Mouse (Mus musculus) hindbrain, postnatal 0 days (tissue): ENCODE data around the gene Zfp655. TPM values are rescaled to one million over a fixed set of nuclear protein-coding genes. Genes with fewer than 3 reads are reported as not detected.
"Not testable (repeated sequence)": the region's sequence is repeated elsewhere in the genome, so short reads cannot be mapped to it uniquely, and the experiment has no call there.

Experiments used
- ATAC-seq: fragments of 200-750 bp; cut with Nextera tagmentation; 2 replicates; pipeline ENCODE4 v1.8.0; 2017; ENCODE audit warnings: mild to moderate bottlenecking, moderate TSS enrichment, moderate library complexity
- DNase-seq: peaks from one replicate; pipeline ENCODE4 v3.0.0-alpha.2; 2015; ENCODE audit warnings: low spot score
- H3K27ac ChIP-seq: fragments of 300-500 bp; sonication (generic); 2 replicates; pipeline ENCODE4 v1.5.1; 2014; ENCODE audit warnings: mild to moderate bottlenecking
- H3K27me3 ChIP-seq: fragments of 300-500 bp; sonication (generic); 2 replicates; pipeline ENCODE4 v1.6.1; 2014; ENCODE audit warnings: low read length, mixed read lengths; ENCODE audit not compliant: insufficient read depth
- H3K36me3 ChIP-seq: fragments of 300-500 bp; sonication (generic); 2 replicates; pipeline ENCODE4 v1.6.1; 2014; ENCODE audit warnings: low read length, mixed read lengths; ENCODE audit not compliant: insufficient read depth
- H3K4me1 ChIP-seq: fragments of 300-500 bp; sonication (generic); 2 replicates; pipeline ENCODE4 v1.6.1; 2014; ENCODE audit warnings: antibody characterized with exemption, low read length, mixed read lengths; ENCODE audit not compliant: insufficient read depth
- H3K4me2 ChIP-seq: fragments of 300-500 bp; sonication (generic); 2 replicates; pipeline ENCODE4 v1.6.1; 2014; ENCODE audit warnings: low read depth, mild to moderate bottlenecking, low read length, moderate library complexity, mixed read lengths
- H3K4me3 ChIP-seq: fragments of 300-500 bp; sonication (generic); 2 replicates; pipeline ENCODE4 v1.5.1; 2014; ENCODE audit warnings: low read length
- H3K9ac ChIP-seq: fragments of 300-500 bp; sonication (generic); replicated peaks from 2 replicates; pipeline ENCODE4 v1.6.1; 2014; ENCODE audit warnings: mild to moderate bottlenecking, low read length, moderate library complexity, mixed read lengths
- H3K9me3 ChIP-seq: fragments of 300-500 bp; sonication (generic); 2 replicates; pipeline ENCODE4 v1.6.1; 2016; ENCODE audit warnings: low read length, mixed read lengths
- CTCF ChIP-seq: IDR thresholded peaks from 2 replicates; pipeline ENCODE4 v1.5.1; 2016; ENCODE audit warnings: antibody characterized with exemption, control low read depth, low read depth
- WGBS: fragments of 180-500 bp; shearing (Covaris S2); extraction: QIAGEN DNeasy Blood & Tissue Kit; methylation state at CpG from one replicate; pipeline ENCODE4 v1.1.7; 2014; 5-methylcytosine and 5-hydroxymethylcytosine counted together
- polyA plus RNA-seq: library from polyadenylated mRNA; unstranded; fragments of >200 nt; fragmentation: Nextera tagmentation; extraction: Ambion mirVana; gene quantifications from 2 replicates; pipeline ENCODE4 v1.2.1, GENCODE M21; 2015
- total RNA-seq: library from RNA; depleted of rRNA; stranded (reverse); fragments of >200 nt; gene quantifications from 2 replicates; pipeline ENCODE4 v1.2.3, GENCODE M21; 2014

The Zfp655 gene
- total and polyA plus RNA-seq, 2 experiments from 2014 or later = 21.0 to 25.2 TPM

- no peak for ATAC-seq
- Histone ChIP-seq H3K9ac (no peak overlapping the region), H3K36me3 (peaks cover 28% of the 10 kb centered on the region), H3K27ac (no peak overlapping the region), H3K4me2 (no peak overlapping the region), H3K4me1 (no peaks in the 10 kb centered on the region), H3K27me3 (no peaks in the 10 kb centered on the region), H3K4me3 (no peak overlapping the region), H3K9me3 (no peaks in the 10 kb centered on the region)
- no peak for TF ChIP-seq CTCF
- 91% methylated on average over 8 of the region's 8 CpGs for WGBS
- DNase-seq = no peak
These were observed 11.5 kb upstream of the Zfp655 start for GRCm38 (mm10) chr5:145219981-145220380.

- WGBS = 86% methylated on average over 5 of the region's 5 CpGs
- H3K4me3 ChIP-seq = no peak overlapping the region
- H3K27ac ChIP-seq = no peak overlapping the region
- no peaks in the 10 kb centered on the region for H3K9me3 ChIP-seq
- H3K36me3 ChIP-seq = peaks cover 27% of the 10 kb centered on the region
- no peak for TF ChIP-seq CTCF
- no peaks in the 10 kb centered on the region for H3K4me1 ChIP-seq
- ATAC-seq (no peak), DNase-seq (no peak)
- no peak overlapping the region for H3K9ac ChIP-seq
- H3K27me3 ChIP-seq = no peaks in the 10 kb centered on the region
- no peak overlapping the region for H3K4me2 ChIP-seq
These were observed 8.7 kb upstream of the Zfp655 start for GRCm38 (mm10) chr5:145222840-145223239.

GRCm38 (mm10) chr5:145223395-145223794 lies 8.1 kb upstream of the Zfp655 start:
- Histone ChIP-seq H3K36me3 (peaks cover 21% of the 10 kb centered on the region), H3K4me3 (no peak overlapping the region), H3K9ac (no peak overlapping the region), H3K9me3 (no peaks in the 10 kb centered on the region), H3K27me3 (no peaks in the 10 kb centered on the region), H3K4me1 (no peaks in the 10 kb centered on the region), H3K4me2 (no peak overlapping the region), H3K27ac (no peak overlapping the region)
- ATAC-seq = no peak
- WGBS = 80% methylated on average over 12 of the region's 12 CpGs
- TF ChIP-seq CTCF = no peak
- DNase-seq = no peak

- H3K4me1 ChIP-seq = no peaks in the 10 kb centered on the region
- WGBS = 57% methylated on average over 2 of the region's 2 CpGs
- no peak overlapping the region for H3K9ac ChIP-seq
- DNase-seq (no peak), ATAC-seq (no peak)
- H3K27ac ChIP-seq = no peak overlapping the region
- H3K4me2 ChIP-seq = no peak overlapping the region
- no peaks in the 10 kb centered on the region for H3K27me3 ChIP-seq
- no peaks in the 10 kb centered on the region for H3K36me3 ChIP-seq
- no peaks in the 10 kb centered on the region for H3K9me3 ChIP-seq
- TF ChIP-seq CTCF = no peak
- H3K4me3 ChIP-seq = no peak overlapping the region
These were observed 5.1 kb upstream of the Zfp655 start for GRCm38 (mm10) chr5:145226453-145226852.

GRCm38 (mm10) chr5:145229283-145229682 lies 2.2 kb upstream of the Zfp655 start:
- H3K9me3 ChIP-seq, H3K36me3 ChIP-seq, H3K4me3 ChIP-seq, DNase-seq, H3K9ac ChIP-seq, H3K4me1 ChIP-seq, H3K27me3 ChIP-seq, H3K4me2 ChIP-seq, H3K27ac ChIP-seq, ATAC-seq: not testable (repeated sequence)
- WGBS = 77% methylated on average over 6 of the region's 6 CpGs

GRCm38 (mm10) chr5:145230641-145231040 lies 874 bp upstream of the Zfp655 start:
- Histone ChIP-seq H3K27ac (peak overlapping the region; percentile 96; the same call in 1 of the 2 replicates), H3K9ac (no peak overlapping the region; the same call in 1 of the 2 replicates), H3K27me3 (no peaks in the 10 kb centered on the region), H3K36me3 (peaks cover 20% of the 10 kb centered on the region; the same call in 1 of the 2 replicates), H3K4me2 (peak overlapping the region; percentile 84), H3K4me1 (peaks cover 8% of the 10 kb centered on the region; the same call in 1 of the 2 replicates), H3K4me3 (peak overlapping the region; percentile 100; the same call in 1 of the 2 replicates), H3K9me3 (no peaks in the 10 kb centered on the region)
- DNase-seq (no peak), ATAC-seq (no peak)
- WGBS = 87% methylated on average over 4 of the region's 4 CpGs
- no peak for TF ChIP-seq CTCF

GRCm38 (mm10) chr5:145231893-145232411 lies 437 bp downstream of the Zfp655 start:
- WGBS = under 1% methylated on average over 49 of the region's 49 CpGs
- no peaks in the 10 kb centered on the region for H3K9me3 ChIP-seq
- no peak for TF ChIP-seq CTCF
- peak overlapping the region; percentile 98 for H3K9ac ChIP-seq
- peak overlapping the region; percentile 84 for H3K4me2 ChIP-seq
- ATAC-seq = no peak
- no peaks in the 10 kb centered on the region for H3K27me3 ChIP-seq
- H3K36me3 ChIP-seq = peaks cover 25% of the 10 kb centered on the region
- peak overlapping the region; percentile 100 for H3K4me3 ChIP-seq
- DNase-seq = no peak
- H3K27ac ChIP-seq = peak overlapping the region; percentile 96
- peaks cover 8% of the 10 kb centered on the region; the same call in 1 of the 2 replicates for H3K4me1 ChIP-seq
